Mouse (Mus musculus) thymus, adult 2 months (tissue): ENCODE data around the gene Hist1h3c. TPM values are rescaled to one million over a fixed set of nuclear protein-coding genes. Genes with fewer than 3 reads are reported as not detected.
A peak's percentile ranks its signal among the peaks of the same experiment; 100 is the strongest.
"Not testable (repeated sequence)": the region's sequence is repeated elsewhere in the genome, so short reads cannot be mapped to it uniquely, and the experiment has no call there.

Experiments
- DNase-seq: peaks from one replicate; pipeline ENCODE4 v3.0.0; 2021
- H3K27ac ChIP-seq: fragments of 200-500 bp; 2 replicates; pipeline ENCODE4 v1.5.1; 2012; ENCODE audit warnings: low read length, control low read depth; ENCODE audit not compliant: control insufficient read depth, insufficient read depth
- H3K27me3 ChIP-seq: fragments of 200-500 bp; 2 replicates; pipeline ENCODE4 v1.6.1; 2012; ENCODE audit warnings: mild to moderate bottlenecking, low read length, moderate library complexity, mixed read lengths; ENCODE audit not compliant: control insufficient read depth, insufficient read depth
- H3K36me3 ChIP-seq: fragments of 200-500 bp; 2 replicates; pipeline ENCODE4 v1.6.1; 2012; ENCODE audit warnings: mild to moderate bottlenecking, low read length, moderate library complexity; ENCODE audit not compliant: control insufficient read depth, insufficient read depth
- H3K4me1 ChIP-seq: fragments of 200-500 bp; replicated peaks from 2 replicates; pipeline ENCODE4 v1.6.1; 2012; ENCODE audit warnings: low read length; ENCODE audit not compliant: control insufficient read depth, insufficient read depth
- H3K4me3 ChIP-seq: fragments of 200-500 bp; 2 replicates; pipeline ENCODE4 v1.5.1; 2012; ENCODE audit warnings: mild to moderate bottlenecking, low read length, control low read depth, moderate library complexity; ENCODE audit not compliant: control insufficient read depth, insufficient read depth
- CTCF ChIP-seq: fragments of 200-500 bp; IDR thresholded peaks from 2 replicates; pipeline ENCODE4 v1.5.1; 2012; ENCODE audit warnings: mild to moderate bottlenecking, control low read depth, low read length, moderate library complexity, borderline replicate concordance; ENCODE audit not compliant: control insufficient read depth, poor library complexity, insufficient read depth; ENCODE audit errors: extremely low read depth
- POLR2A ChIP-seq: fragments of 200-500 bp; IDR thresholded peaks from 2 replicates; pipeline ENCODE4 v1.6.1; 2012; ENCODE audit warnings: mild to moderate bottlenecking, low read length, control low read depth, moderate library complexity; ENCODE audit not compliant: control insufficient read depth, poor library complexity, insufficient read depth; ENCODE audit errors: extremely low read depth
- WGBS: fragments of 180-500 bp; shearing (Covaris S2); methylation state at CpG from one replicate; pipeline ENCODE4 v1.1.7; 2018; 5-methylcytosine and 5-hydroxymethylcytosine counted together
- polyA plus RNA-seq: library from polyadenylated mRNA; depleted of rRNA; stranded (reverse); fragments of >200 nt; gene quantifications from 2 replicates; pipeline ENCODE4 v1.2.3, GENCODE M21; 2012

Hist1h3c gene
- polyA plus RNA-seq, 1 experiment = 377 TPM

DNA sequence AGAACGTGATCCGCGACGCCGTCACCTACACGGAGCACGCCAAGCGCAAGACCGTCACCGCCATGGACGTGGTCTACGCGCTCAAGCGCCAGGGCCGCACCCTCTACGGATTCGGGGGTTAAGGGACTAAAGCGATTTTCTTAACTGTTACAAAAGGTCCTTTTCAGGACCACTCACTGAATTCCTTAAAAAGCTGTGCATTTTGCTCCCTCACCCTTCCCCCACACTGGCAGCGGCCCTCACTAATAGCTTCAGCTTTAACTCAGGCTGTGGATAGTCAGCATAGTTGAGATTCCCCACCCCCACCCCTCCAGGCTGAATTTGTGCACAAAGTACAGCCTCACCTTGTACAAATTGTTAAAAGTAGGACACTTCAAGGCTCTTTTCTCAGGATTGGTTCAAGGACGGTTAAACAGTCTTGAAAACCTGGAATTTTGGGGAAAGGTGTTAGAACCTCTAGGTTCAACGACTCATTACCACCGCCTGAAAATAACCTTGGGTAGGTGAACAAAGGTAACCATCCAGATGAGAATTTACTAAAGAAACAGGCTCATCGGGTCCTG lies 11.9 kb upstream of the Hist1h3c start:
- Histone ChIP-seq H3K36me3 (no peaks in the 10 kb centered on the region), H3K4me3 (peak overlapping the region; percentile 28), H3K27me3 (no peaks in the 10 kb centered on the region), H3K4me1 (peaks cover 3% of the 10 kb centered on the region), H3K27ac (peak overlapping the region; percentile 66)
- TF ChIP-seq POLR2A (no peak), CTCF (no peak)
- no peak for DNase-seq
- WGBS = 2% methylated on average over 20 of the region's 23 CpGs

DNA sequence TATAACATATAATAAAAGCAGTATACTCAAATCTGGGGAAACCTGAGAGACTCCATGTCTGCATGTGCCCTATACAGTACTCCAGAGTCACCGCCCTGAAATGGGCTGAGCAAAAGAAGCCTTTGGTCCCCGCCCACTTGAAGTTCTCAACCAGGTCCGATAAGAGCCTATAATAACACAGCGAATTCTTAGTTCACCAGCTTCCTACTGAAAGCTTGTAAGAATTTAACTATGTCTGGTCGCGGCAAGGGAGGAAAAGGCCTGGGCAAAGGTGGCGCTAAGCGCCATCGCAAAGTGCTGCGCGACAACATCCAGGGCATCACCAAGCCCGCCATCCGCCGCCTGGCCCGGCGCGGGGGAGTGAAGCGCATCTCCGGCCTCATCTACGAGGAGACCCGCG lies 11.4 kb upstream of the Hist1h3c start, which contains the start of gene Hist1h4b:
Hist1h4b (plus strand) TSS at position 224 of the 400 bp plus-strand sequence.
- Histone ChIP-seq H3K4me3 (peak within 1 kb of the TSS; percentile 28), H3K36me3 (no peaks in the 10 kb centered on the region), H3K27me3 (no peaks in the 10 kb centered on the region), H3K27ac (peak within 1 kb of the TSS; percentile 66), H3K4me1 (peaks cover 3% of the 10 kb centered on the region)
- DNase-seq = peak; percentile 92
- WGBS = under 1% methylated on average over 22 of the region's 22 CpGs
- TF ChIP-seq POLR2A (peak; percentile 86), CTCF (no peak)

GRCm38 (mm10) chr13:23755000-23755399 lies 9.6 kb upstream of the Hist1h3c start:
- no peak for DNase-seq

DNA sequence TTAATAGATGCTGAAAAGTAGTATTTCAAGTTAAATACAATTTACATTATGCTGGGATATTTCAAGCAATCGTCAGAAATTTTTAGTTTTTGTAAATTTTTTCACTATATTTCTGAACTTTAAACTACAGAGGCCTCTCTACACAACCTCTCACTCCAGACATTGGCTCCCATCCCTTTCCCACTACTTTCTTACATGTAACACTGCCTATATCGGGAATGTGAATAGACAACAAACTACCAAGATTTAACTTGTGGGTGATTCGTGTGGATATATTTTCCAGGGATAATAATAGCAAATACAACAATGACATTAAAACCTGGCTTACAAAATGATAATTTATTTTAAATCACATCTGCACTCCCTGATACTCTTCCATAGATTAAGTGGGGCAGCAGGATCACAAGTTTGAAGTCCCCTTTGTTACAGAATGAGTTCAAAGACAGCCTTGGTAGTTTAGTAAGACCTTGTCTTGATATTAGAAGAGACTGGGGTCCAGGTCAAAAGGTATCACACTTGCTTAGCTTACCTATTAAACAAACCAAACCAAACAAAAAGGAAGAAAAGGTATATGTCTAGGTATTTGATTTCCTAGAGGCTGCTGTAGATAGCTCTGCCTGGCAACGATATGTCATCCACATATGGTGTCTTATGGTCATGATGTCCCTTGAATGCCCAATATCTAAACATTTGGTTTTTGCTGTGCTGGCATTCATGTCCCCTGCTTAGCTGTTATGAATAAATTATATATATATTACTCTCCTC lies 8.1 kb upstream of the Hist1h3c start:
- Histone ChIP-seq H3K36me3 (no peaks in the 10 kb centered on the region), H3K4me3 (no peak overlapping the region), H3K4me1 (peaks cover 3% of the 10 kb centered on the region), H3K27ac (no peak overlapping the region), H3K27me3 (no peaks in the 10 kb centered on the region)
- TF ChIP-seq POLR2A = no peak
- TF ChIP-seq CTCF = no peak
- 70% methylated on average over 4 of the region's 4 CpGs for WGBS
- DNase-seq = no peak

More at GRCm38 (mm10) chr13:23755000-23755399, 9.6 kb upstream of the Hist1h3c start:
- no peak overlapping the region for H3K27ac ChIP-seq
- peaks cover 3% of the 10 kb centered on the region for H3K4me1 ChIP-seq
- no peaks in the 10 kb centered on the region for H3K36me3 ChIP-seq
- TF ChIP-seq POLR2A (no peak), CTCF (no peak)
- no peak overlapping the region for H3K4me3 ChIP-seq
- no peaks in the 10 kb centered on the region for H3K27me3 ChIP-seq

- 9% methylated on average over 6 of the region's 6 CpGs for WGBS
Observed at GRCm38 (mm10) chr13:23752742-23753172, 7.4 kb upstream of the Hist1h3c start.

DNA sequence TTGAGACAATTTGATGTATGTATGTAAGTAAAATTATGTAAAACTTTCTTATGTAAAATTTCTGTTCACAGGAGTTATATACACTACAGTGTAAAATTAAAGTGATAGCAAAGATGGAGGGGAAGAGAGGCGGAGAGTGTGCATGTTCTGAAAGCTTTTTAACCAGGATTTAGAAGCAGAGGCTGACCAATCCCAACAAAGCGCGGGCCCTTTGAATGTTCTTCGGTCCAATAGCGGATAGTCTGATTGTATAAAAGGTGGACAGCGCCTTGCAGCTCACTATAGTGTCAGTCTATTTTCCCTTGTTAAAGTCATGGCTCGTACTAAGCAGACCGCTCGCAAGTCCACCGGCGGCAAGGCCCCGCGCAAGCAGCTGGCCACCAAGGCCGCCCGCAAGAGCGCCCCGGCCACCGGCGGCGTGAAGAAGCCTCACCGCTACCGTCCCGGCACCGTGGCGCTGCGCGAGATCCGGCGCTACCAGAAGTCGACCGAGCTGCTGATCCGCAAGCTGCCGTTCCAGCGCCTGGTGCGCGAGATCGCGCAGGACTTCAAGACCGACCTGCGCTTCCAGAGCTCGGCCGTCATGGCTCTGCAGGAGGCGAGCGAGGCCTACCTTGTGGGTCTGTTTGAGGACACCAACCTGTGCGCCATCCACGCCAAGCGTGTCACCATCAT lies 6.8 kb upstream of the Hist1h3c start, which contains the start of gene Hist1h3b:
Hist1h3b (plus strand) TSS at position 201 of the 675 bp plus-strand sequence.
- peak within 1 kb of the TSS; percentile 86 for H3K27ac ChIP-seq
- under 1% methylated on average over 20 of the region's 47 CpGs for WGBS

More at GRCm38 (mm10) chr13:23752742-23753172, 7.4 kb upstream of the Hist1h3c start:
- TF ChIP-seq POLR2A (no peak), CTCF (no peak)
- Histone ChIP-seq H3K36me3 (no peaks in the 10 kb centered on the region), H3K4me1 (peaks cover 3% of the 10 kb centered on the region), H3K4me3 (no peak overlapping the region), H3K27me3 (no peaks in the 10 kb centered on the region), H3K27ac (peak overlapping the region; percentile 15; the same call in 1 of the 2 replicates)
- no peak for DNase-seq

More for the DNA sequence above, 6.8 kb upstream of the Hist1h3c start, which contains the start of gene Hist1h3b:
- peak; percentile 87 for DNase-seq
- H3K36me3 ChIP-seq, H3K27me3 ChIP-seq, H3K4me1 ChIP-seq: not testable (repeated sequence)
- peak within 1 kb of the TSS; percentile 41 for H3K4me3 ChIP-seq
